Mouse (Mus musculus): Measurements from ENCODE around the gene Taar2.
A peak's percentile ranks its signal among the peaks of the same experiment; 100 is the strongest.

Taar2 gene

GRCm38 (mm10) chr10:23978901-23979705 is 40.7 kb downstream of the Taar2 start:
- peak; percentile 88 for DNase-seq (ENCODE audit: low read depth, low spot score)

DNA sequence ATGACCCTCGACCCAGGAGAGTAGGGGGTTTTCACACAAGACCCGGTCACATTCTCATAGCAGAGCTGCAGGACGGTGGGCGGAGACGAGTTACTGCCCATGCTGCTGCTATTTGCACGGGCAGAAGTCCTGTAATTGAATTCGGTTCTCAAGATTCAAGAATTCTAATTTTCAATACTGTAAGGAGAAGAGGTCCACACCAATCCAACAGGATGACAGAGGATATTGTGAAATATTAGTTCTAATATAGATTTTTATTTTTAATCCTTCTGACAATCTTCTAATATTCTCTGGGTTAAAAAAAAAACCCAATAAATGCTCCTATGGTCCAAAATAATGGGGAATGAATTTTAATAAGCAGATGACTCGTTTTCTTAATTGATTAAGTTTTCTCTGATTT is 47.2 kb downstream of the Taar2 start, which contains the start of gene Taar6:
Gene Taar6 (minus strand): TSS at position 101 of the 400 bp plus-strand sequence.
- DNase-seq (ENCODE audit: low read depth, low spot score), result no peak

DNA sequence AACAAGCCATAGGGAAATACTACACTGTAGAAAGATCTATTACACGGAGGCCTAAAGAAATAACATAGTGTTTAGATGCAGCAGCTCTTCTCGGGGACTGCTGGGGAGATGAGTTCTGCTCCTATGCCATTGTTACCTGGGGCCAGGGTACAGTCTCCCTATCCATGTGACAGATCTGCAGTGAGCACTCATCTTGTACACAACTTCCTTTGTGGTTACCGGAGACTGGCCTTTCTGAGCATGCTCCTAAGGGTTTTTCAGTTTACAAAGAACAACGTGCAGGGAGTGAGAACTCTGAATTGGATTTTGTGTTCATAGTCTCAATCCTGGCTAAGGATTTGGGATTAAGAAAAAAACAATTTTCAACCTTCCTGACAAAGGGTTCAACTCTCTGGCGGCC is 48.0 kb downstream of the Taar2 start:
- DNase-seq (ENCODE audit: low read depth, low spot score), result no peak

Data from brain, adult 2 months (tissue).